Mouse (Mus musculus) thymus, adult 2 months (tissue): Measurements from ENCODE around the gene Tcf12.
A peak's percentile ranks its signal among the peaks of the same experiment; 100 is the strongest.

Experiments used
- CTCF ChIP-seq: fragments of 200-500 bp; IDR thresholded peaks from 2 replicates; pipeline ENCODE4 v1.5.1; 2012; ENCODE audit warnings: mild to moderate bottlenecking, control low read depth, low read length, moderate library complexity, borderline replicate concordance; ENCODE audit not compliant: control insufficient read depth, poor library complexity, insufficient read depth; ENCODE audit errors: extremely low read depth
- POLR2A ChIP-seq: fragments of 200-500 bp; IDR thresholded peaks from 2 replicates; pipeline ENCODE4 v1.6.1; 2012; ENCODE audit warnings: mild to moderate bottlenecking, low read length, control low read depth, moderate library complexity; ENCODE audit not compliant: control insufficient read depth, poor library complexity, insufficient read depth; ENCODE audit errors: extremely low read depth

GRCm38 (mm10) chr9:71831756-71832699 is 279.6 kb downstream of the Tcf12 start:
- peak; percentile 97 for TF ChIP-seq CTCF
- TF ChIP-seq POLR2A, result no peak
